Mouse (Mus musculus): ENCODE data around the gene Golt1b.
A peak's percentile ranks its signal among the peaks of the same experiment; 100 is the strongest.
"Not testable (repeated sequence)": the region's sequence is repeated elsewhere in the genome, so short reads cannot be mapped to it uniquely, and the experiment has no call there.

The Golt1b gene

GRCm38 (mm10) chr6:142387011-142387754 lies at the start of gene Golt1b, which contains the start of gene Recql:
Gene Golt1b, plus strand, starts transcription at chr6:142387221.
Gene Recql, minus strand, starts transcription at chr6:142387087.
- peak; percentile 97 for DNase-seq

- no peak for DNase-seq
Measured at GRCm38 (mm10) chr6:142338961-142339360, 48.1 kb upstream of the Golt1b start.

- DNase-seq, result no peak
Measured at GRCm38 (mm10) chr6:142339576-142339975, 47.4 kb upstream of the Golt1b start.

GRCm38 (mm10) chr6:142343561-142343960 lies 43.5 kb upstream of the Golt1b start:
- DNase-seq, result no peak

- peak; percentile 83 for DNase-seq
Measured at GRCm38 (mm10) chr6:142345440-142346038, 41.5 kb upstream of the Golt1b start, which contains the start of gene Pyroxd1. Gene Pyroxd1, plus strand, starts transcription at chr6:142345654.

- no peak for DNase-seq
Measured at GRCm38 (mm10) chr6:142346181-142347110, 40.6 kb upstream of the Golt1b start.

GRCm38 (mm10) chr6:142347431-142348385 lies 39.3 kb upstream of the Golt1b start:
- DNase-seq, result no peak

- DNase-seq, result not testable (repeated sequence)
Measured at GRCm38 (mm10) chr6:142352099-142352498, 34.9 kb upstream of the Golt1b start.

- DNase-seq, result no peak
Measured at GRCm38 (mm10) chr6:142357106-142357505, 29.9 kb upstream of the Golt1b start.

- no peak for DNase-seq
Measured at GRCm38 (mm10) chr6:142362036-142362435, 25.0 kb upstream of the Golt1b start.

GRCm38 (mm10) chr6:142363019-142363576 lies 23.9 kb upstream of the Golt1b start:
- DNase-seq, result no peak

- no peak for DNase-seq
Measured at GRCm38 (mm10) chr6:142365742-142366472, 21.1 kb upstream of the Golt1b start.

- no peak for DNase-seq
Measured at GRCm38 (mm10) chr6:142366473-142367018, 20.5 kb upstream of the Golt1b start.

GRCm38 (mm10) chr6:142367565-142367964 lies 19.5 kb upstream of the Golt1b start:
- no peak for DNase-seq

GRCm38 (mm10) chr6:142369568-142369967 lies 17.5 kb upstream of the Golt1b start:
- no peak for DNase-seq

- no peak for DNase-seq
Measured at GRCm38 (mm10) chr6:142377081-142377480, 9.9 kb upstream of the Golt1b start.

- no peak for DNase-seq
Measured at GRCm38 (mm10) chr6:142378576-142379330, 8.3 kb upstream of the Golt1b start.

- no peak for DNase-seq
Measured at GRCm38 (mm10) chr6:142379961-142380360, 7.1 kb upstream of the Golt1b start.

- no peak for DNase-seq
Measured at GRCm38 (mm10) chr6:142381615-142382014, 5.4 kb upstream of the Golt1b start.

GRCm38 (mm10) chr6:142384521-142384920 lies 2.5 kb upstream of the Golt1b start:
- DNase-seq, result no peak

Measured in kidney, adult 11 months (tissue).